ENCODE assay signal across 16 mouse cellular contexts in the genomic region with DNA sequence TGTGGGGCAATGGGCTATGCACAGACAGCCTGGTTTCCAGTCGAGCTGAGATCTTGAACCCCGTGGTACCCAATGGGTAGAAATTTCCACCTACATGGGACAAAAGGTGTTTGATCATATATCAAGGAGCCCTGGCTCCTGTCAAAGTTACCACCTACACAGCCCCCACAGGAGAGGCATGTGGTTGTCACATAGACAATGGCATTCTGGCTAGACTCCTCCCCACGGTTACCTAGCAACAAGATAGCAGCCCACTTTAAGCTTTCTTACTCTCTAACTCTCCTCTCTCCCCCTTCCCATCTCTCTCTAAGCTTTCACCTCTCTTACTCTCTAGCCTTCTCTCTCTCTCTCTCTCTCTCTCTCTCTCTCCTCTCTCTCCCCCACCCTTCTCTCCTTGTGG. TPM values are rescaled to one million over a fixed set of nuclear protein-coding genes. Genes with fewer than 3 reads are reported as not detected.
DNase-seq lines count a peak whose midpoint lies in the region; ATAC-seq lines count a peak whose summit lies in the region.
"Had no signal": no experiment of that assay in that cellular context is flagged by ENCODE, and none has a peak within 500 bp of the region (broad histone marks: within the 10 kb centered on the region; RNA-seq: fewer than 3 reads in every experiment).

No protein-coding gene starts in this region.

- peaks cover 2% of the 10 kb centered on the region; the same call in 1 of the 2 replicates for H3K36me3 ChIP-seq in hindbrain, embryonic 11.5 days (ENCODE audit: control insufficient read depth, insufficient read depth, low read length)
- peaks cover 10% of the 10 kb centered on the region; the same call in 1 of the 2 replicates for H3K36me3 ChIP-seq in hindbrain, embryonic 13.5 days

- H3K4me1 ChIP-seq in hindbrain, embryonic 11.5 days (replicated peaks; ENCODE audit: control insufficient read depth, insufficient read depth, low read length): no peaks in the 10 kb centered on the region
- H3K4me1 ChIP-seq in hindbrain, embryonic 13.5 days (replicated peaks): no peaks in the 10 kb centered on the region; the same call in 1 of the 2 replicates
- H3K4me1 ChIP-seq: limb, embryonic 13.5 days had no signal

- no peak overlapping the region for H3K27ac ChIP-seq in hindbrain, embryonic 11.5 days (ENCODE audit: low read depth, low read length)
- no peak overlapping the region for H3K27ac ChIP-seq in hindbrain, embryonic 13.5 days
- H3K27ac ChIP-seq: limb, embryonic 13.5 days had no signal

- no peak for ATAC-seq in hindbrain, embryonic 11.5 days (ENCODE audit: low FRiP score)
- no peak for ATAC-seq in hindbrain, embryonic 13.5 days (ENCODE audit: low FRiP score)

- WGBS in hindbrain, embryonic 11.5 days: 53% methylated on average over 3 of the region's 3 CpGs
- 43% methylated on average over 3 of the region's 3 CpGs for WGBS in hindbrain, embryonic 13.5 days

- no peak overlapping the region for H3K4me3 ChIP-seq in hindbrain, embryonic 11.5 days (ENCODE audit: low read depth, low read length)
- H3K4me3 ChIP-seq in hindbrain, embryonic 13.5 days: no peak overlapping the region
- H3K4me3 ChIP-seq: limb, embryonic 13.5 days had no signal

- H3K9me3 ChIP-seq in hindbrain, embryonic 11.5 days (ENCODE audit: control insufficient read depth, low read length): no peaks in the 10 kb centered on the region
- H3K9me3 ChIP-seq in hindbrain, embryonic 13.5 days: no peaks in the 10 kb centered on the region
- H3K9me3 ChIP-seq: G1E; limb, embryonic 13.5 days had no signal

- H3K4me2 ChIP-seq in hindbrain, embryonic 11.5 days (replicated peaks; ENCODE audit: low read depth, low read length): no peak overlapping the region
- H3K4me2 ChIP-seq in hindbrain, embryonic 13.5 days: no peak overlapping the region
- H3K4me2 ChIP-seq: limb, embryonic 13.5 days; midbrain, embryonic 11.5 days had no signal

- no peaks in the 10 kb centered on the region for H3K27me3 ChIP-seq in hindbrain, embryonic 11.5 days (ENCODE audit: control insufficient read depth, insufficient read depth, low read length)
- no peaks in the 10 kb centered on the region for H3K27me3 ChIP-seq in hindbrain, embryonic 13.5 days
- H3K27me3 ChIP-seq: limb, embryonic 13.5 days had no signal

- no peak overlapping the region for H3K9ac ChIP-seq in hindbrain, embryonic 11.5 days (ENCODE audit: low read depth, low read length)
- no peak overlapping the region for H3K9ac ChIP-seq in hindbrain, embryonic 13.5 days
- H3K9ac ChIP-seq: limb, embryonic 13.5 days had no signal

- intact Hi-C loops in heart, postnatal 36 days (cut with DNase I): loop anchor here (10.0 kb wide), 1 partner anchor 321 kb away; a partner anchor contains a TSS

- DNase-seq in heart, adult 11 months: peak; percentile 60
- DNase-seq in heart, postnatal 36 days: no peak
- peak; percentile 47 for DNase-seq in hindbrain, embryonic 11.5 days (ENCODE audit: low spot score)
- DNase-seq in thymus, postnatal 25 days: peak; percentile 4
- no peak for DNase-seq in thymus, postnatal 10 days (ENCODE audit: low spot score in 2 of 2)
- no peak for DNase-seq in kidney, postnatal 25 days
- DNase-seq in layer of hippocampus, adult 9-10 months (ENCODE audit: low spot score): no peak
- DNase-seq: cerebellum, adult 11 months; cerebellum, postnatal 36 days; gastrocnemius, postnatal 36 days; kidney, adult 9 months had no signal

RNA-seq across cellular contexts. Expression of a gene that starts 19.3 kb away (rescaled TPM):
- total RNA-seq in heart, postnatal 36 days (2021): 100 to 1,000 TPM; 418 to 460 TPM
- polyA plus RNA-seq in hindbrain, embryonic 11.5 days (2014; fragmentation: Nextera tagmentation; extraction: Ambion mirVana): 1.2 and 2.1 TPM in 2 replicates
- polyA plus RNA-seq in hindbrain, embryonic 13.5 days (2015; fragmentation: Nextera tagmentation; extraction: Ambion mirVana): 0.38 and 0.39 TPM in 2 replicates
- polyA plus RNA-seq: C2C12 had no signal

RNA-seq across cellular contexts. Expression of a gene that starts 27.2 kb away (rescaled TPM):
- total RNA-seq in heart, postnatal 36 days (2021): 10 to 100 TPM; 19.7 to 20.9 TPM
- 48.3 and 50.2 TPM in 2 replicates for polyA plus RNA-seq in hindbrain, embryonic 11.5 days (2014; fragmentation: Nextera tagmentation; extraction: Ambion mirVana)
- polyA plus RNA-seq in hindbrain, embryonic 13.5 days (2015; fragmentation: Nextera tagmentation; extraction: Ambion mirVana): 42.5 and 46.7 TPM in 2 replicates

Comparison
In these comparisons a context has a peak if more than half of its experiments do, and no peak if none do; other contexts are left out.
1. DNase-seq: peak in heart, adult 11 months (single experiment), hindbrain, embryonic 11.5 days (single experiment) and thymus, postnatal 25 days (single experiment); none in heart, postnatal 36 days (0 of 2), thymus, postnatal 10 days (0 of 2), kidney, postnatal 25 days (0 of 2) and layer of hippocampus, adult 9-10 months (single experiment).